Mouse (Mus musculus) left cerebral cortex, adult 6 months (tissue): ENCODE measurements around the gene Olfr701. TPM values are rescaled to one million over a fixed set of nuclear protein-coding genes. Genes with fewer than 3 reads are reported as not detected.

Source experiments
- long read RNA-seq, 2 experiments: library from polyadenylated mRNA; unstranded; transcript quantifications; one replicate each; pipeline ENCODE4 v2.0.0; 2019 to 2020
- polyA plus RNA-seq: library from polyadenylated mRNA; unstranded; fragments of <200 nt; fragmentation: Nextera tagmentation; gene quantifications from 2 replicates; pipeline ENCODE4 v1.2.3, GENCODE M21; 2021

Olfr701 gene
- polyA plus RNA-seq = not detected in 2 replicates
- long read RNA-seq, experiment 1 = 0 reads
- long read RNA-seq, experiment 2 = 0 reads

DNA sequence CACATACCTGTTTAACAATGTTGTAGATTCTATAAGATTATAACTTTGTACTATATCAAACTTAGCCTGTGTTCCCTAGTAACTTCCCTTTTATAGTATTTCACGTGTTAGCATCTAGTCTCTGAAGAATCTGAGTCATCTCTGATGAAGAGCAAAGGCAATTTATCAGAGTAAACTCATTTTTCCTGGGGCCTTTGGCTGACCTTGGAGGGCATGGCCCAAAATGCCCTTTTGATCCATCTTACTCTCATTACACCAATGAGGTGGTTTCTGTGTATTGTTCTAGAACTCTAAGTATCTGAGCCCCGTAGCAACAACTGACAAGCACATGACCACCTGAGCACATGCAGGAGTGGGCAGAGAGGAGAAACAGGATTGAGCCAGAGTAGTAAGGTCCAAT lies at the start of gene Olfr701:
Olfr701 (plus strand) TSS at position 301 of the 400 bp plus-strand sequence.

DNA sequence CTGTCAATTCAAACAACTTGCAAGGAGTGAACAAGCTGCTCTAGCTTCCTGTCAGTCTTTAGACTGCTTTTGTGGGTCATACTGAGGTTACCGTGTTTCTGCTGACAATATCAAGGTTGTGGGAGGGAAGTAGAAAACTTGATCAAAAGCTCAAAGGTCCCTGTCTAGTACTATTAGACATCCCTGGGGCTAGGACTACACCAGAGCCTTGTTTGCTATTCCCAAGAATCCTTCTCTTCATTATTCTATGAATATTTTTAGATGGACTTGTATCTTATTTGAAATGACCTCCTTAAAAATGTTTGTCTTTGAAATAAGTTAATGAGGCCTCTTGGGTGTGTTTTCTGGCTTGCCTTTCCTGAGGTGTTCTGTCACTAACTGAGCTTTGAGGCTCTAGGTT lies 20.8 kb upstream of the Olfr701 start, which contains the start of gene Olfr699:
Olfr699 (minus strand) TSS at position 101 of the 400 bp plus-strand sequence.

DNA sequence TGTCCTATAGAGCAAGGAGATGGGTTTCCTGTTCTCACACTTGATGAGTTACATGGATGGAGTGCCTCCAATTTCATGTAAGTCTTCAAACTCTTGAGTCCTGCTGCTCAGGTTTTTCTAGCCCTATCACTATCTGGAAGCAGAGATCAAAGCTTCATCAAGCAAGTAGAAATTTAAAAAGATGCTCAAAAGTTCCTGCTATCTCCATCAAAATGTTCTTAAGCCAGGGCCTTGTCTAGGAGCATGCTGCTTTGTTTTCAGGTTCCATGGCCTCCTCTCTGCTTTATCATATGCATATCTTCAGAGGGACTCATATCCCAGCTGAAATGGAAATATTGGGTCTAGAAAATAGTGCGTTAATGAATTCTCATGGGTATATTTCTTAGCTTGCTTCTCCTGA lies 5.2 kb upstream of the Olfr701 start, which contains the start of gene Olfr700:
Olfr700 (minus strand) TSS at position 101 of the 400 bp plus-strand sequence.

DNA sequence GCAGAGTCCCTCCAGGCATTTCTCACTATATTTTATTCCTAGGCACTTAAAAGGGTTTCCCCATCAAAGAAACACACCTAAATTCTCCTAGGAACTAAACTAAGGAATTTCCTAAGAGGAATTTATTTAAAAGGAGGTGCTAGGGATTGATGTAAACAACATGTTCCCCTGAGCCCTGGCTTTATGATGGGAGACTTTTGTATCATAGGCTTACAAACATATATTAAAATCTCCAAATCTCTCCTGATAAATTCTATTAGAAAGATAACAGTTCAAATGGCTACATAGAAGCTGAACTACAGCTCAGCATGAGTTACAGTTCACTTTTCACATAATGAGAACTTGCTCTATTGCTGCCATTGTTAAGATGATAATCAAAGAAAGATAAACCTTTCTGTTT lies 19.9 kb downstream of the Olfr701 start, which contains the start of gene Olfr702:
Olfr702 (minus strand) TSS at position 101 of the 400 bp plus-strand sequence.

DNA sequence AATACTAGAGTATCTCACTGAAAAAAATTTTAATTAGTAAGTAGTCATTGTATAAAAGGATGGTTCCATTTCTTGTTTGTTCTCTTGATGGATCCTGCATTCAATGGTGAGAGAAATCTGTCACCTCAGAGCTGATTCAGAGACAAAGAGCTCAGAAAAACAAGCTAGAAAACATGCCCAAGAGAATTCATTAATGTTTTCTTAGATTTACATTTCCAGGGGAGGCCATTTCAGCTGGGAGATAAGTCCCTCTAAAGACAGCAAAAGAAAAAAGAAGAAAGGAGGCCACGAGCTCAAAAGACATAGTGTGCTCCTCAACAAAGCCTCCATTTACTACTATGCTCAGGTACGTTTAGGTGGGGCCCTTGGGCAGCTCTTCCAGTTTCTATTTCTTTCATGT lies 29.1 kb downstream of the Olfr701 start, which contains the start of gene Olfr703:
Olfr703 (plus strand) TSS at position 301 of the 400 bp plus-strand sequence.

DNA sequence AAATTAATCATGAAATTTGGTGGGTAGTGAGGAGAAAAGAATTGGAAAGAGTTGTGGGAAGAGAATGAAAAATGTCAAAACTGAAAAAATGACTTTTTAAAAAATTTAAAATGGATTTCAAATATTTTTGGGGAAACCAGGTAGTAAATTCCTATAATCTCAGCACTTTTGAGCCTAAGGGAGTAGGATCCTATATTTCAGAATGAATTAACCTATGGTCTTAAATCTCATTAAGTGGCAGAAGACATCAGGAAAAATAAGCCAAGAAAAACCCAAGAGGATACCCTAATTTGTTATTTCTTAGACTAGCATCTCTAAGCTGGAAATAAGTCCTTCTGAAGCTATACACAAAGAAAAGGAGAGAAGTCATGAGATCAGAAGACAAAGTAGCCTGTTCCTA lies 49.0 kb downstream of the Olfr701 start, which contains the start of gene Olfr704:
Olfr704 (plus strand) TSS at position 301 of the 400 bp plus-strand sequence.

Other genes with a start within 250 kb of the Olfr701 start
- not detected in 2 replicates for gene Olfr693, start 133.5 kb upstream of the Olfr701 start, polyA plus RNA-seq
- not detected in 2 replicates for gene Olfr694, start 122.3 kb upstream of the Olfr701 start, polyA plus RNA-seq
- not detected in 2 replicates for gene Olfr695, start 97.7 kb upstream of the Olfr701 start, polyA plus RNA-seq
- gene Olfr697, start 71.7 kb upstream of the Olfr701 start, polyA plus RNA-seq = not detected in 2 replicates
- not detected in 2 replicates for gene Olfr698, start 58.7 kb upstream of the Olfr701 start, polyA plus RNA-seq
- gene Olfr699, start 20.9 kb upstream of the Olfr701 start, polyA plus RNA-seq = not detected in 2 replicates
- gene Olfr700, start 5.3 kb upstream of the Olfr701 start, polyA plus RNA-seq = not detected in 2 replicates
- not detected in 2 replicates for gene Olfr702, start 19.8 kb downstream of the Olfr701 start, polyA plus RNA-seq
- not detected in 2 replicates for gene Olfr703, start 29.2 kb downstream of the Olfr701 start, polyA plus RNA-seq
- gene Olfr704, start 49.1 kb downstream of the Olfr701 start, polyA plus RNA-seq = not detected in 2 replicates
- not detected in 2 replicates for gene Olfr705, start 62.8 kb downstream of the Olfr701 start, polyA plus RNA-seq
- gene Olfr706, start 74.0 kb downstream of the Olfr701 start, polyA plus RNA-seq = not detected in 2 replicates
- not detected in 2 replicates for gene Olfr707, start 87.1 kb downstream of the Olfr701 start, polyA plus RNA-seq
- gene Olfr1532-ps1, start 93.9 kb downstream of the Olfr701 start, polyA plus RNA-seq = not detected in 2 replicates
- gene Olfr709-ps1, start 118.1 kb downstream of the Olfr701 start, polyA plus RNA-seq = not detected in 2 replicates
- gene Olfr710, start 134.2 kb downstream of the Olfr701 start, polyA plus RNA-seq = not detected in 2 replicates
- gene Olfr6, start 149.8 kb downstream of the Olfr701 start, polyA plus RNA-seq = not detected in 2 replicates
- not detected in 2 replicates for gene Olfr711, start 161.3 kb downstream of the Olfr701 start, polyA plus RNA-seq
- not detected in 2 replicates for gene Olfr2, start 191.9 kb downstream of the Olfr701 start, polyA plus RNA-seq
- not detected in 2 replicates for gene Olfr713, start 217.0 kb downstream of the Olfr701 start, polyA plus RNA-seq